ENCODE assay signal across 7 mouse cellular contexts in the genomic region with DNA sequence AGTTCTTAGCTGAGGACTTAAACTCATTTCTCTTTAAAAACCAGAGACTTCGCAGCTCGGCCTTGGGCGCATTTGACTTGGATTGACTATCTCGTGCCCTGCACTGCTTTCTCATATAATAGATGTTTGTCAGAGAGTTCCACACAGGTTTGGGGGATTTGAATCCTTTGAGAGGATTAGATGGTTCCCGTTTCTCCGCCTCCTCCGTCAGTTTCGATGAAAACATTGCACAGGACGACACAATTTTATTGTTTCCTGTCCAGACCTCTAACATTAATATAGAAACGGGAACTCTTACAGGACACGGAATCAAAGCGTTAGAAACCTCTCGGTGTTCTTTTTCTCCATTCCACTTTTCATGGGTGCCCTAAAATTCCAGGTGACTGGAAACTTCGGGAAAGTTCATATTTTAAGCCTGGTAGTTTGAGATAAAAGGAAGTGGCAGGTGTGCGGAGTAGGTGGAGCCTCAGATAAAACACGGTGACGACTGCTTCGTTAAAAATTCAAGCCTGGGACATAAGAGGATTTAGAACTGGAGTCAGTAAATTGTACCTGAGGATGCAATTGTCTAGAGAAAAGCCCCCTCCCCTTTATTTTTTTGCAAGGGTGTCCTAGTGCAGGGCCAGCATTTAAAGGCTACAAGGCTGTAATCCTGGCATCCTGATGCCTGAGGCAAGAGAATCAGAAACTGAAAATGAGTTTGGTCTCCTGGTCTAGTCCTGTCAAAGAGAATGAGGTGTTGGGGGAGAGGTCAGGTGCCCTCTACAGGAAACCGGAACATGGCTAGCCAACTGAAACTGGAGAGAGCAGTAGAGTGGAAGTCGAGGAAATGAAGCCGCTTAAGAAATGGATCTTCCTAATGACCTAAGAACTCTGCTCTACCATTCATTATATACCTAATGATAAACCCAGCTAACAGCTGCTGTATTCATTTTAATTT. TPM values are rescaled to one million over a fixed set of nuclear protein-coding genes. Genes with fewer than 3 reads are reported as not detected.
DNase-seq lines count a peak whose midpoint lies in the region; ATAC-seq and TF ChIP-seq lines count a peak whose summit lies in the region.

No protein-coding gene starts in this region.

- H3K4me2 ChIP-seq in hindbrain, postnatal 0 days (ENCODE audit: low read depth, low read length): peak overlapping the region; percentile 91
- peak overlapping the region; percentile 88 for H3K4me2 ChIP-seq in stomach, postnatal 0 days (replicated peaks; ENCODE audit: low read depth)

- peaks cover 38% of the 10 kb centered on the region for H3K36me3 ChIP-seq in embryonic facial prominence, embryonic 10.5 days (replicated peaks)
- peaks cover 19% of the 10 kb centered on the region for H3K36me3 ChIP-seq in hindbrain, postnatal 0 days (ENCODE audit: insufficient read depth, low read length)
- H3K36me3 ChIP-seq in megakaryocyte, embryonic 14.5 days (replicated peaks; ENCODE audit: low read length): peaks cover 36% of the 10 kb centered on the region
- peaks cover 12% of the 10 kb centered on the region for H3K36me3 ChIP-seq in stomach, postnatal 0 days (ENCODE audit: control insufficient read depth, insufficient read depth, low read length)

- TF ChIP-seq CTCF in hindbrain, postnatal 0 days (IDR thresholded peaks at IDR 0.05; ENCODE audit: low read depth): peak; percentile 13; the same call in 1 of the 2 replicates
- 0 out of 2 replicates have a peak, but pooled peaks have one; percentile 15 for TF ChIP-seq CTCF in stomach, postnatal 0 days (IDR thresholded peaks at IDR 0.05; ENCODE audit: low read depth)

- ATAC-seq in CD4-positive, CD25-positive, alpha-beta regulatory T cell, adult 4 months: peak; percentile 46
- ATAC-seq in hindbrain, postnatal 0 days: no peak
- no peak for ATAC-seq in stomach, postnatal 0 days (ENCODE audit: low FRiP score, low TSS enrichment)

- no peak for TF ChIP-seq EP300 in stomach, postnatal 0 days (optimal IDR thresholded peaks at IDR 0.05)

- no peaks in the 10 kb centered on the region for H3K9me3 ChIP-seq in embryonic facial prominence, embryonic 10.5 days
- H3K9me3 ChIP-seq in hindbrain, postnatal 0 days (ENCODE audit: low read length): no peaks in the 10 kb centered on the region
- no peaks in the 10 kb centered on the region for H3K9me3 ChIP-seq in megakaryocyte, embryonic 14.5 days
- no peaks in the 10 kb centered on the region for H3K9me3 ChIP-seq in stomach, postnatal 0 days (ENCODE audit: control insufficient read depth, low read length)

- H3K27me3 ChIP-seq in embryonic facial prominence, embryonic 10.5 days (replicated peaks; ENCODE audit: low read depth, poor library complexity, severe bottlenecking): peaks cover 15% of the 10 kb centered on the region
- no peaks in the 10 kb centered on the region for H3K27me3 ChIP-seq in hindbrain, postnatal 0 days (ENCODE audit: insufficient read depth, low read length)
- no peaks in the 10 kb centered on the region for H3K27me3 ChIP-seq in megakaryocyte, embryonic 14.5 days (replicated peaks)
- no peaks in the 10 kb centered on the region for H3K27me3 ChIP-seq in stomach, postnatal 0 days (ENCODE audit: control insufficient read depth, insufficient read depth, low read length)

- peaks cover 17% of the 10 kb centered on the region for H3K4me1 ChIP-seq in embryonic facial prominence, embryonic 10.5 days
- no peaks in the 10 kb centered on the region for H3K4me1 ChIP-seq in hindbrain, postnatal 0 days (ENCODE audit: insufficient read depth, low read length)
- peaks cover 40% of the 10 kb centered on the region for H3K4me1 ChIP-seq in megakaryocyte, embryonic 14.5 days
- H3K4me1 ChIP-seq in stomach, postnatal 0 days (replicated peaks; ENCODE audit: control insufficient read depth, insufficient read depth): no peaks in the 10 kb centered on the region

- DNase-seq in B cell, adult 2 months: peak; percentile 64 to 68
- peak; percentile 35 for DNase-seq in embryonic facial prominence, embryonic 10.5 days (ENCODE audit: low spot score)
- DNase-seq in hindbrain, postnatal 0 days (ENCODE audit: low spot score): peak; percentile 15
- DNase-seq in stomach, postnatal 0 days (ENCODE audit: low spot score): peak; percentile 45
- no peak for DNase-seq in right cerebral cortex, postnatal 14 days

- H3K27ac ChIP-seq in embryonic facial prominence, embryonic 10.5 days (replicated peaks): peak overlapping the region; percentile 98
- peak overlapping the region; percentile 90 for H3K27ac ChIP-seq in hindbrain, postnatal 0 days
- peak overlapping the region; percentile 96 for H3K27ac ChIP-seq in stomach, postnatal 0 days (replicated peaks)

- peak overlapping the region; percentile 88 for H3K9ac ChIP-seq in hindbrain, postnatal 0 days (replicated peaks; ENCODE audit: low read length)
- peak overlapping the region; percentile 91 for H3K9ac ChIP-seq in stomach, postnatal 0 days (ENCODE audit: low read length)

- H3K4me3 ChIP-seq in embryonic facial prominence, embryonic 10.5 days: peak overlapping the region; percentile 84
- peak overlapping the region; percentile 93 for H3K4me3 ChIP-seq in hindbrain, postnatal 0 days (ENCODE audit: low read length)
- H3K4me3 ChIP-seq in megakaryocyte, embryonic 14.5 days (replicated peaks): peak overlapping the region; percentile 99
- H3K4me3 ChIP-seq in stomach, postnatal 0 days (ENCODE audit: low read depth, low read length): peak overlapping the region; percentile 86

- under 1% methylated on average over 21 of the region's 21 CpGs for WGBS in embryonic facial prominence, embryonic 10.5 days
- 0% methylated on average over 21 of the region's 21 CpGs for WGBS in hindbrain, postnatal 0 days
- under 1% methylated on average over 21 of the region's 21 CpGs for WGBS in stomach, postnatal 0 days

RNA-seq across cellular contexts. Expression of a gene that starts 0.9 kb away (rescaled TPM):
- 10 to 100 TPM; 46.4 to 72.8 TPM for polyA plus RNA-seq in CD4-positive, CD25-positive, alpha-beta regulatory T cell, adult 4 months (2017; shearing (Covaris generic))
- polyA plus RNA-seq in embryonic facial prominence, embryonic 10.5 days (2016; fragmentation: Nextera tagmentation; extraction: Ambion mirVana): 79.5 and 85.3 TPM in 2 replicates
- total RNA-seq in hindbrain, postnatal 0 days (2014; rRNA removed): 31.7 and 43.0 TPM in 2 replicates
- polyA plus RNA-seq in hindbrain, postnatal 0 days (2015; fragmentation: Nextera tagmentation; extraction: Ambion mirVana): 20.3 and 22.2 TPM in 2 replicates
- 1.2 and 13.2 TPM in 2 replicates for polyA plus RNA-seq in megakaryocyte, embryonic 14.5 days (2012; ENCODE audit: insufficient read depth, low replicate concordance)
- polyA plus RNA-seq in stomach, postnatal 0 days (2015; fragmentation: Nextera tagmentation; extraction: Ambion mirVana): 20.2 and 21.6 TPM in 2 replicates

RNA-seq across cellular contexts. Expression of a gene that starts 3.9 kb away (rescaled TPM):
- polyA plus RNA-seq in CD4-positive, CD25-positive, alpha-beta regulatory T cell, adult 4 months (2017; shearing (Covaris generic)): not detected
- polyA plus RNA-seq in embryonic facial prominence, embryonic 10.5 days (2016; fragmentation: Nextera tagmentation; extraction: Ambion mirVana): 0.60 and 0.90 TPM in 2 replicates
- 0.21 TPM in 1 of 2 replicates, not detected in the other for total RNA-seq in hindbrain, postnatal 0 days (2014; rRNA removed)
- polyA plus RNA-seq in hindbrain, postnatal 0 days (2015; fragmentation: Nextera tagmentation; extraction: Ambion mirVana): 0.21 TPM in 1 of 2 replicates, not detected in the other
- polyA plus RNA-seq in megakaryocyte, embryonic 14.5 days (2012; ENCODE audit: insufficient read depth, low replicate concordance): not detected in 2 replicates
- 24.6 and 28.2 TPM in 2 replicates for polyA plus RNA-seq in stomach, postnatal 0 days (2015; fragmentation: Nextera tagmentation; extraction: Ambion mirVana)

RNA-seq across cellular contexts. Expression of a gene that starts 19.9 kb away (rescaled TPM):
- 1 to 10 TPM; 4.9 to 7.9 TPM for polyA plus RNA-seq in CD4-positive, CD25-positive, alpha-beta regulatory T cell, adult 4 months (2017; shearing (Covaris generic))
- polyA plus RNA-seq in embryonic facial prominence, embryonic 10.5 days (2016; fragmentation: Nextera tagmentation; extraction: Ambion mirVana): 18.1 and 18.7 TPM in 2 replicates
- 6.5 and 12.2 TPM in 2 replicates for total RNA-seq in hindbrain, postnatal 0 days (2014; rRNA removed)
- polyA plus RNA-seq in hindbrain, postnatal 0 days (2015; fragmentation: Nextera tagmentation; extraction: Ambion mirVana): 15.5 and 17.7 TPM in 2 replicates
- polyA plus RNA-seq in megakaryocyte, embryonic 14.5 days (2012; ENCODE audit: insufficient read depth, low replicate concordance): 0.46 TPM in 1 of 2 replicates, not detected in the other
- 56.7 and 60.5 TPM in 2 replicates for polyA plus RNA-seq in stomach, postnatal 0 days (2015; fragmentation: Nextera tagmentation; extraction: Ambion mirVana)

RNA-seq across cellular contexts. Expression of a gene that starts 20.8 kb away (rescaled TPM):
- polyA plus RNA-seq in CD4-positive, CD25-positive, alpha-beta regulatory T cell, adult 4 months (2017; shearing (Covaris generic)): not detected
- 0.80 and 1.1 TPM in 2 replicates for polyA plus RNA-seq in embryonic facial prominence, embryonic 10.5 days (2016; fragmentation: Nextera tagmentation; extraction: Ambion mirVana)
- total RNA-seq in hindbrain, postnatal 0 days (2014; rRNA removed): 2.0 and 3.5 TPM in 2 replicates
- polyA plus RNA-seq in hindbrain, postnatal 0 days (2015; fragmentation: Nextera tagmentation; extraction: Ambion mirVana): 0.43 and 0.95 TPM in 2 replicates
- polyA plus RNA-seq in megakaryocyte, embryonic 14.5 days (2012; ENCODE audit: insufficient read depth, low replicate concordance): not detected in 2 replicates
- polyA plus RNA-seq in stomach, postnatal 0 days (2015; fragmentation: Nextera tagmentation; extraction: Ambion mirVana): 0.06 and 0.12 TPM in 2 replicates

RNA-seq across cellular contexts. Expression of a gene that starts 50.5 kb away (rescaled TPM):
- not detected for polyA plus RNA-seq in CD4-positive, CD25-positive, alpha-beta regulatory T cell, adult 4 months (2017; shearing (Covaris generic))
- not detected in 2 replicates for polyA plus RNA-seq in embryonic facial prominence, embryonic 10.5 days (2016; fragmentation: Nextera tagmentation; extraction: Ambion mirVana)
- total RNA-seq in hindbrain, postnatal 0 days (2014; rRNA removed): not detected in 2 replicates
- polyA plus RNA-seq in hindbrain, postnatal 0 days (2015; fragmentation: Nextera tagmentation; extraction: Ambion mirVana): not detected in 2 replicates
- not detected in 2 replicates for polyA plus RNA-seq in megakaryocyte, embryonic 14.5 days (2012; ENCODE audit: insufficient read depth, low replicate concordance)
- polyA plus RNA-seq in stomach, postnatal 0 days (2015; fragmentation: Nextera tagmentation; extraction: Ambion mirVana): not detected in 2 replicates

Comparison
In these comparisons a context has a peak if more than half of its experiments do, and no peak if none do; other contexts are left out.
1. RNA of a gene that starts 3.9 kb away (polyA plus RNA-seq): 24.6 to 28.2 TPM in stomach, postnatal 0 days; 0.60 to 0.90 TPM in embryonic facial prominence, embryonic 10.5 days, 0.21 TPM in hindbrain, postnatal 0 days, not detected in CD4-positive, CD25-positive, alpha-beta regulatory T cell, adult 4 months and not detected in megakaryocyte, embryonic 14.5 days; every median in the first group is over 10 times any median in the second.
2. Peak in every context shown above with its lines, with median percentiles within 50 percentile points of each other: H3K27ac ChIP-seq and H3K4me3 ChIP-seq.